Mouse (Mus musculus): ENCODE data around the gene Smim6. TPM values are rescaled to one million over a fixed set of nuclear protein-coding genes. Genes with fewer than 3 reads are reported as not detected.

Smim6 gene
- polyA plus RNA-seq, 1 experiment from 2014 or later: 0.77 TPM

- 90% methylated on average over 9 of the region's 9 CpGs for WGBS
- ATAC-seq (ENCODE audit: insufficient number of reproducible peaks, low FRiP score): no peak
- no peak overlapping the region for H3K9ac ChIP-seq
- H3K4me1 ChIP-seq (replicated peaks): peaks cover 6% of the 10 kb centered on the region; the same call in 1 of the 2 replicates
- no peak overlapping the region for H3K27ac ChIP-seq (ENCODE audit: poor library complexity, severe bottlenecking)
- H3K9me3 ChIP-seq (replicated peaks): peaks cover 7% of the 10 kb centered on the region; the same call in 1 of the 2 replicates
- peaks cover 87% of the 10 kb centered on the region for H3K36me3 ChIP-seq
- H3K4me2 ChIP-seq: no peak overlapping the region
- H3K4me3 ChIP-seq: no peak overlapping the region
- no peaks in the 10 kb centered on the region for H3K27me3 ChIP-seq (replicated peaks)
These were observed 51.0 kb downstream of the Smim6 start for GRCm38 (mm10) chr11:115962651-115963412.

Other genes with a start within 250 kb of the Smim6 start
- gene Grb2, start 203.4 kb upstream of the Smim6 start, polyA plus RNA-seq (2016; fragmentation: Nextera tagmentation; extraction: Ambion mirVana): 95.9 and 113 TPM in 2 replicates
- gene Tmem94, start 146.6 kb upstream of the Smim6 start, polyA plus RNA-seq (2016; fragmentation: Nextera tagmentation; extraction: Ambion mirVana): 52.4 and 52.5 TPM in 2 replicates
- 23.5 and 25.3 TPM in 2 replicates for gene Caskin2, start 98.4 kb upstream of the Smim6 start, polyA plus RNA-seq (2016; fragmentation: Nextera tagmentation; extraction: Ambion mirVana)
- gene Tsen54, start 97.3 kb upstream of the Smim6 start, polyA plus RNA-seq (2016; fragmentation: Nextera tagmentation; extraction: Ambion mirVana): 23.0 and 29.2 TPM in 2 replicates
- 22.5 and 25.8 TPM in 2 replicates for gene Llgl2, start 88.0 kb upstream of the Smim6 start, polyA plus RNA-seq (2016; fragmentation: Nextera tagmentation; extraction: Ambion mirVana)
- 0.17 and 0.37 TPM in 2 replicates for gene Myo15b, start 53.6 kb upstream of the Smim6 start, polyA plus RNA-seq (2016; fragmentation: Nextera tagmentation; extraction: Ambion mirVana)
- 15.0 and 16.6 TPM in 2 replicates for gene Smim5, start 12.1 kb upstream of the Smim6 start, polyA plus RNA-seq (2016; fragmentation: Nextera tagmentation; extraction: Ambion mirVana)
- gene Sap30bp, start 21.3 kb downstream of the Smim6 start, polyA plus RNA-seq (2016; fragmentation: Nextera tagmentation; extraction: Ambion mirVana): 29.4 and 32.2 TPM in 2 replicates
- 13.8 and 17.3 TPM in 2 replicates for gene Recql5, start 21.5 kb downstream of the Smim6 start, polyA plus RNA-seq (2016; fragmentation: Nextera tagmentation; extraction: Ambion mirVana)
- 2.0 and 2.7 TPM in 2 replicates for gene Itgb4, start 62.7 kb downstream of the Smim6 start, polyA plus RNA-seq (2016; fragmentation: Nextera tagmentation; extraction: Ambion mirVana)
- 151 and 152 TPM in 2 replicates for gene Galk1, start 100.7 kb downstream of the Smim6 start, polyA plus RNA-seq (2016; fragmentation: Nextera tagmentation; extraction: Ambion mirVana)
- gene H3f3b, start 115.9 kb downstream of the Smim6 start, polyA plus RNA-seq (2016; fragmentation: Nextera tagmentation; extraction: Ambion mirVana): 742 and 759 TPM in 2 replicates
- 31.8 and 32.3 TPM in 2 replicates for gene Unk, start 118.3 kb downstream of the Smim6 start, polyA plus RNA-seq (2016; fragmentation: Nextera tagmentation; extraction: Ambion mirVana)
- gene Unc13d, start 165.9 kb downstream of the Smim6 start, polyA plus RNA-seq (2016; fragmentation: Nextera tagmentation; extraction: Ambion mirVana): 2.2 and 2.5 TPM in 2 replicates
- gene Wbp2, start 175.0 kb downstream of the Smim6 start, polyA plus RNA-seq (2016; fragmentation: Nextera tagmentation; extraction: Ambion mirVana): 137 and 141 TPM in 2 replicates
- 54.8 and 58.2 TPM in 2 replicates for gene Trim47, start 215.2 kb downstream of the Smim6 start, polyA plus RNA-seq (2016; fragmentation: Nextera tagmentation; extraction: Ambion mirVana)
- 4.7 and 4.9 TPM in 2 replicates for gene Trim65, start 219.1 kb downstream of the Smim6 start, polyA plus RNA-seq (2016; fragmentation: Nextera tagmentation; extraction: Ambion mirVana)
- gene Mrpl38, start 226.9 kb downstream of the Smim6 start, polyA plus RNA-seq (2016; fragmentation: Nextera tagmentation; extraction: Ambion mirVana): 85.0 and 89.1 TPM in 2 replicates

All from heart, embryonic 12.5 days (tissue).